Mouse (Mus musculus) megakaryocyte, embryonic 14.5 days (primary cell): Measurements from ENCODE around the gene Ptprg.

Source experiments
- FLI1 ChIP-seq: IDR thresholded peaks from 2 replicates; pipeline ENCODE4 v1.6.1; 2012; ENCODE audit warnings: low read length, inconsistent platforms, mixed read lengths
- GATA1 ChIP-seq: IDR thresholded peaks from 3 replicates; pipeline ENCODE4 v1.6.1; 2012; ENCODE audit warnings: mixed read lengths, low read length, inconsistent platforms, borderline replicate concordance

GRCm38 (mm10) chr14:11552521-11553272, 635 bp upstream of the Ptprg start:
- TF ChIP-seq GATA1 (no peak), FLI1 (no peak)
